Mouse (Mus musculus) spleen, postnatal 14 days (tissue): ENCODE measurements at regions not wholly inside any gene's neighbourhood (a gene's known extent, or its start where the extent isn't known, plus 50 kb on each side); places are given as distances from the start of the nearest gene placed in this dataset.

Experiments used
- DNase-seq, 2 experiments: peaks; one replicate each; pipeline ENCODE4 v3.0.0; 2021 to 2022; ENCODE audit warnings: low spot score in 2 of 2

DNA sequence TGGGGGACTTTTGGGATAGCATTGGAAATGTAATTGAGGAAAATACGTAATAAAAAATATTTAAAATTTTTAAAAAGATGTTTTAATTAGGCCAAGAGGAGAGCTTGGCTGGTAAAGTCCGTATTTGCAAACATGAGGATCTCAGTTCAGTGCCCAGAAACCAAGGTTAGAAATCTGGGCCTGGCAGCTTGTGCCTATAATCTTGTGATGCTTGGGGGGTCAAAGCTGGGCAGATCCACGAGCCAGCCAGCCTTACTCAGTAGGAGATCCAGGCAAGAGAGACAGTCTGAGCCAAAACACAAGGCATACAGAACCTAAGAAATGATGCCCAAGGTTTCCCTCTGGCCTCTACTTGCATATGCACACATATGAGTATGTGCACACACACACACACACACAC lies 54.1 kb upstream of the Cxadr start:
- no peak for DNase-seq

- DNase-seq: no peak
These were observed 58.6 kb upstream of the Cxadr start for GRCm38 (mm10) chr16:78242678-78243077.

DNA sequence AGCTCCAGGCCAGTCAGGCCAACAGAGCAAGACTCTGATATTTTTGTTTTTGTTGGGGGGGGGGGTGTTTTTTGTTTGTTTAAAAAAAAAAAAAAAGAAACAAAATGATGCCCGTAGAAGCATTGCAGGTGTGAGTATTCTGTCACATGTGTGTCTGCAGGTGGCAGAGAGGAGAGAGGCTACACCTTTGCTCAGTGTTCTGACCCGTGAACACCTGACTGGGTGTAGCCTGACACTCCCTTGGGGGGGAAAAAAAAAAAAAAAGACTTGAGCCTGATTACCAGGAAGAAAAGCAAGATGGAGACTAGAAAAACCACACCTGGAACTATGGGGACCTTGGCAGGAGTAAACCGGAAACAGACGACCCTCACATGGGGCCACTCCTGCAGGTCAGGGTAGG lies 61.1 kb upstream of the Cxadr start:
- no peak for DNase-seq

DNA sequence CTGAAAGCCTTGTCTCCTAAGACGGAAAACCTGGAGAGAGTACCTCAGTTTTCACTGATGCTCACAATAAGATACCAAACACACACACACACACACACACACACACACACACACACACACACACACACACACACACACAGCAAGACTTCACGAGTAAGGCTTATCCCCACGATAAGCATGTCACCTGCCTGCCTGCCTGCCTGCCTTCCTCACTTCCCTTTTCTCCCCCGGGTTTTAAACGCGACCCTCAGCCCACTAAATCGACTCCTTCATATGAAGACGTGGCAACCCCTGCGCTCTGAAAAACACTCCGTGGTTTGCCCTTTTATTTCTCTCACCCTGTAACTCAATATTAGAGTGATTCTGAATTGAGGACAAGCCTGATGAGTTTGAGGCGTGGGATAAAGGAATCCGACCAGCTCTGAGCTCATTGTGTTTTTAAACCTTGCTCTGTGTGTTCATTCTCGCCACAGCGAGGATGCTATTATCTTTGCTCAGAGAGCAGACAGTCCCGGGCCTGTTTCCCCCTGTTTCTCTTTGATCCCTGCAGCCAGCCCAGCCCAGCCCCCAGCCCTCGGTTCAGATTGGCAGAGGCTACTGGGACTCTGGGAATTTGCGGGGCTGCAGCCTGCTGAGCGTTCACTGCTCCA lies 63.1 kb upstream of the Cxadr start:
- DNase-seq: no peak

GRCm38 (mm10) chr16:78237641-78238051 lies 63.6 kb upstream of the Cxadr start:
- DNase-seq: no peak

DNA sequence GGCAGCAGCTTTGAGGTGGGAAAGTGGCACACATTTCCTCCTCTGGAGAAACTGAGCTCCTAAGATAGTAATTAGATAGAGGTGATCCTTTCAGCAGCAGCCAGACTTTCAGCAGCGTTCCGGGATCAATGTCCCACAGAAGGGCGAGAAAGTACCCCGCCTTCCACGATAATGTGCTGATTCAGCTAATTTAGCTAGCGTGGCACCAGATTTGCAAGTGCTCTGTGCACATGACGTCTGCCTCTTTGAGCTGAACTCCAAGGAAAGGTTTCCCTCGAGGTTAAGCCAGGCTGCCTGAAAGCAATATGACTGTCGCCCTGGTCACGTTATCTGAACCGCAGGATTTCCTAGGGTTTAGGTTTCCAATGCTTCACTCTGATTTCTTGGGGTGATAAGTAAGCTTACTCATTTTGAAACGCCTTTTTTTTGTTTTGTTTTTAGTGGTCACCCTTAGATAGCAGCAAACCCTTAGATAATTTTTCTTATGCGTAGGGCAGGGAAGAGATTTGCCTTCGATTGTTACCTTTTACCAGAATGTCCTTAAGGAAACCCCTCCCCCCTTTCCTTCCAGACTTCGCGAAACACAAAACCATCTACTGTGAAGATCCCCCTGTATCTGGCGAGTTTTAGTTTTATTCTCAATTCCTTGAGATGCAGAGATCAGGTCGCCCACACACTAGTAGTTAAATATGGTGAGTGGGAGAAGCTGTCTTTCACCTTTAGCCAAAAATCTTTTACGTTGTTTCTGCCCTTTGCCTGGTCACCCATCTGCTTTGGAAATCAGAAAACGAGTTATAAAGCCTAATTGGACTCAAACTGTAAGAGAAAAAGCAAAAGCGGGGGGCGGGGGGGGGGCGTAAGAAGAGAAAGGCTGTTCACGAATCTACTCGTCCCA lies 64.3 kb upstream of the Cxadr start:
- no peak for DNase-seq

GRCm38 (mm10) chr16:78232205-78232604 lies 69.1 kb upstream of the Cxadr start:
- DNase-seq: no peak

GRCm38 (mm10) chr16:78229013-78229412 lies 72.3 kb upstream of the Cxadr start:
- DNase-seq: no peak

GRCm38 (mm10) chr16:78222377-78222776 lies 78.9 kb upstream of the Cxadr start:
- no peak for DNase-seq

- no peak for DNase-seq
These were observed 79.5 kb upstream of the Cxadr start for GRCm38 (mm10) chr16:78221781-78222180.

DNA sequence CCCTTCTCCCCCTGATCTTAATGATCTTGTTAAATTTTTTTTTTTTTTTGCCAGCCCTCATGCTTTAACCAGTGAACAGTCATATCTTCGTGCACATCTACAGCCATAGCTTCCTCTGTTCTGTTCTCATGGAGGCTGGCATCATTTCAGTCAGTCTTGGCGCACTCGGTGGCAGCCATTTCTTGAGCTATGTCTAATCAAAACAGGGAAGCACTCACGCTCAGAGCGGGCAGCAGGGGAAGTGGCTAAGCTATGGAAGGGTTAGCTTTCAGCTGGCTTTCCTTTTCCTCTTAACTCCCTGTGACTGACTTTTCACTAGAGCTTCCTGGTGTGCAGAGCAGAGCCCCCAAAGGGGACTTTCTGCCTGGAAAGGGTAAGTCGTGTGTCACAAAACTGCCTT lies 83.7 kb upstream of the Cxadr start:
- no peak for DNase-seq

GRCm38 (mm10) chr16:78216752-78217351 lies 84.4 kb upstream of the Cxadr start:
- DNase-seq: no peak

DNA sequence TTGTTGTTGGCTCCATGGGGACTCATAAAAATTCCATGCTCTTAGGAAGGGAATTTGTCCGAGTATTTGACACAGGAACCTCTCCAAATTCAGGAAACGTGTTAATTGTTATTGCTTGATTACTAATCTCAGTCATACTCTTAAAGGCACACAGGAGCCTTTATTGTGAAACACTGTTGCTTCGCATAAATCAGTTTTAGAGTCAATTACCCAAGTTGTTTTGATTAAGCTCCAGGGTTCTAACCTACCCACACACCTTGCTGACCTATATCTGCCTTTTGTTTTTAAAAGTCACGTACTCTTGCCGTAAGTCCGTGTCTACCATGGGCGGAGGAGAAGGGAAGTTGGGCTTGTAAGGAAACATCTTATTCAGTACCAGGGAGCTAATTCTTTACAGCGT lies 89.6 kb upstream of the Cxadr start:
- no peak for DNase-seq

- no peak for DNase-seq
These were observed 93.0 kb upstream of the Cxadr start for GRCm38 (mm10) chr16:78208321-78208720.

GRCm38 (mm10) chr16:78204332-78204731 lies 97.0 kb upstream of the Cxadr start:
- no peak for DNase-seq

GRCm38 (mm10) chr16:78200044-78200830 lies 101.1 kb upstream of the Cxadr start:
- DNase-seq: no peak

DNA sequence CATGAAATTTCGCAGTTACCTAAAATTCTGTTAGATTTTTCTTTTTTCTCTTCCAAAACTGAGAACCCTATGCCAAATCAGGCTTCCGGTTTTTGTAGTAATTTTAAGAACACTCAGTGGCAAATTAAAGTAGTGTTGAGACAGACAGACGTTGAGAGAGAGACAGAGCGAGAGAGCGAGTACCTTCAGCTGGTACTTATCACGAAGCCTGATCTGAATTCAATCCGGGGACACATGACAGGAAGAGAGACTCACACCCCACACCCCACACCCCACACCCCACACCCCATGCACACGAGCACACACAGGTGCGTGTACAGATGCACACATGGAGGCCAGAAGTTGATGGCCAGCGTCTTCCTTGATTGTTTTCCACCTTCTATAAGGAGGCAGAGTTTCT lies 102.0 kb upstream of the Cxadr start:
- no peak for DNase-seq

DNA sequence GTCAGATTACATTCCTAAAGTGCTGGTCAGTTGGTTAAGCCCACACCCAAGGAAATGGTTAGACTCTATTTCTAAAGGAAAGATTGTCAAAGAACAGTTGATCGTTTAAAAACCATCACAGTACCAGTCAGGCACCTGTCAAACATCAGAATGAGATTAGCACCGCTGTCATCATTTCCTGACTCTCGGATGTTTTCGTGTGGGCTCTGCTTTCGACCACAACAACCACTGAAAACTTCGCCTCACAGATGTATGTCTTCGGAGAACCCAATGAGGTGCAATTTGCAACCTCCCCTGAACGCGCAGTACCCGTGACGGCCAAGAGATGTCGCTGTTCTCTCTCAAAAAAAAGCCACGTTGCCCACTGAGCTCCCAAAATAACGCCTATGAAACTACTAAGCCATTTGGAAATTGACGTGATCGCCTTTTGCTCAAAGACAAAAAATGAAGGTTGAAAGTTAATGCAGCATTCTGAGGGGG lies 102.6 kb upstream of the Cxadr start:
- DNase-seq: peak; percentile 37 to 57

DNA sequence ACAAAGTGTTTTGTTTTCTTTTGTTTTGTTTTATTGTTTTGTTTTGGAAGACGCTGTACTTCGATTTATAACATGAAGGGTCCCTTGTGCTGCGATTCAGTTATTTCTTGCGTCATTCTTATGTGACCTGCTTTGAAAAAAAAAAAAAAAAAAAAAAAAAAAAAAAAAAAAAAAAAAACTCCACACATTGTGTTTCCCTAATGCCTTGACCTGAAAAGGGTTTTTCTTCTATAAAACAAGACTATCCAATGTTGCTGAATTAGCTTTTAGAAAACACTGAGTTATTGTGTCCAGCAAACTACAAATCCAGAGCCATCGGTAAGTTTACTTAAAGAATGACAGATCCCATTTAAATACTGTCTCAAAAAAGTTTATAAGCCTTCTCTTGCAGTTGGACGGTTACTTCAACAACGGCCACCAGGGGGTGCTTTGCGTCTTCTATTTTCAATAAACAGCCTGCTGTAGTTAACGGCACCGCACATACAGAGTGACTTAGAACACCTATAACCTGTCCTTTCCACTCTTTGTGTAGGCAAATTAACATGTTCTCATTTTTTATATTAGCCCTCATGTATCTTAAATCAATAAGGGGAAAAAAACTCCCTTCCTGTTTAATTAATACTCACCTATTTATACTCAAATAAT lies 103.9 kb upstream of the Cxadr start:
- DNase-seq: peak; percentile 42 to 71

DNA sequence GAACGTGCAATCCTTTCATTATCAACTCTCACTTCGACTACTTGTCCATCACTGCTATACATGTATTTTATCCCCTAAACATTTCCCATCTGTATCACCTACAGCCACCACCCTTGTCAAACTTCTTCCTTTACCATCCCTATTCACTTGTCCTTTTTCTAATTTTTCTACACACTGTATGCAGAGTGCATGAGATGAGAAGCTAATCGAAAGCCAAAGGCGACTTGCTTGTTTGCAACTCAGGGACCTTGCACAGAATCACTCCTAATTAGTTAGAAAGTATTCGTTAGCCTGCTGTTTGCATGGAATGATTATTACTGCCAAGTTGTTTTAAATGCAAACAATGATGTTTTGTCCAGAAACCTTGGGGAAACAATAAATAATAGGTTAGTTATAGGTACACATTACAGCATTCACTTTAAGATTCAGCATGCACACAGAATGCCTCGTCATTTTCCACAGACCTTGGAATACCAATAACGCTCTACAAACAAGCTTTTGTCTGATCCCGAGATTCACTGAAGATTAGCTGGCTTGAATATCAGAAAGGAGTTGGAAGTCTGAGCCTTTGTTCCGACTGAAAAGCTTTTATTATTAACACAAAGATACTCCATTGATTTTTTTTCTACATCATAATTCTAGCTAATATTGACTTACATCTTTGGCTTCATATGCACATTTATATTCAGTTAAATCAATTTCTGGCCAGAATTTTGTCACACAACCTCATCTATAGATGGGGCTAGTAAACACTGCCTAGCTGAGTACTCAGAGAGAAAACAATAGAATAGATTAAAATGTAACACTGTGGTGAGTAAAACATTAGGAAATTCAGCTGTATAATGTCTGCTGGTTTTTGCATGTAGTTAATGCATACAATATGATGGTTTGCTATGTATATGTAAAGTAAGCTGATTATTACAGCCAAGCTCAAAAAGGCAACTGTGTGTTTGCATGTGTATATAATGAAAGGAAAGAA lies 130.4 kb upstream of the Cxadr start:
- no peak for DNase-seq
